Mouse (Mus musculus) megakaryocyte progenitor cell, adult 5-6 weeks (primary cell): ENCODE data around the gene Irf8. TPM values are rescaled to one million over a fixed set of nuclear protein-coding genes. Genes with fewer than 3 reads are reported as not detected.
A peak's percentile ranks its signal among the peaks of the same experiment; 100 is the strongest.
"Not testable (repeated sequence)": the region's sequence is repeated elsewhere in the genome, so short reads cannot be mapped to it uniquely, and the experiment has no call there.

Experiments
- ATAC-seq: replicated peaks from 2 replicates; pipeline ENCODE4 v1.8.0; 2016; ENCODE audit warnings: mild to moderate bottlenecking, moderate TSS enrichment, inconsistent platforms; ENCODE audit not compliant: poor library complexity
- total RNA-seq, 2 experiments: library from RNA; stranded (forward) in 1 of 2; stranded (reverse) in 1 of 2; fragments of 157-497, 149-512 nt in 1 of 2; fragments of 200-1000 nt in 1 of 2; gene quantifications; 2 replicates each; pipeline versions ENCODE4 v1.2.3 to v1.2.4; 2015 to 2017

Irf8 gene
- total RNA-seq, 2 experiments from 2014 or later = 80.9 to 205 TPM

DNA sequence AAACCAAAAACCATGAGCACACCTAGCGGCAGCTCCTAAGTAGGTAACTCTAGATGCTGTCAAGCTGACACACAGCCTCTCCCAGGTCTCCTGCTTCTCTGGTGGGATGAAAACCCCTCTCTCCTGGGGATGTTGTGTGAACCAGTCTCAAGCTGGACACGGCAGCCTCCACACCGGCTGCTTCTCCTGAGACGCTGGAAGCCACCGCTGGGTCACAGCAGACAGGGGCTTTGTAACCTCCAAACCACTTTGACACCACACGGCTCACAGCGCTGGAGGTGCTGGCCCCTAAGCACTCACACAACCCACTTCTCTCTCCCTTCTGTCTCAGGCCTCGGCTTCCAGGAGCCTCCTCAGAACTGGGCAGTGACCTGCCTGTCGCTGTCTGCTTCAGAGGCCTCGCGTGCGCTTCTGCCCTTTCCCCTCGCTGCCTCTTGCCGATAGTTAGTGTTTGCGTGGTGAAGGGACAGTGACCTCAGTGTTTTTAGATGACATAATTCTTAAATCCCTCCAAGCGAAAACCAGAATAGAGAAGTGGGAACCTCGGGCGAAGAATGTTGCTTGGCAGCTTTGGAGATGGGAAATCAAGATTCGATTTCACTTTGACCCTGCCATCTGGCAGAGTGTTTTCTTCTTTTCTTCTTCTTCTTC, 16.4 kb upstream of the Irf8 start:
- peak; percentile 53 for ATAC-seq

DNA sequence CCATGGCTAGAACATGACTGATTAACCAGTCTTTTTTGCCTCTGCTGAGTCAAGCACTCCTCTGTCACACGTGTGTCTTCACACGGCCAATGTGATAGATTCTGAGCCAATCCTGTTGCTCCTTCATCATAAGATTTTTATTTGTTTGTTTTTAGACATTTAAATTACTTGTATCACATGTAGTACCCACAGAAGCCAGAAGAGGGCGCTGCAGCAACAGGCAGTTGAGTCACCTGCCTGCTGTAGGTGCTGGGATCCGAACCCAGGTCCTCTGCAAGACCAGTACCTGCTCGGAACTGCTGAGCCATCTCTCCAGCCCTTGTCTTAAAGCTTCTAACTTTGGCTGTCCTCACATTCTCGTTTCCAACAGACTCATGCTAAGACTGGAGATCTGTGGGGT, 13.1 kb upstream of the Irf8 start:
- ATAC-seq = no peak

DNA sequence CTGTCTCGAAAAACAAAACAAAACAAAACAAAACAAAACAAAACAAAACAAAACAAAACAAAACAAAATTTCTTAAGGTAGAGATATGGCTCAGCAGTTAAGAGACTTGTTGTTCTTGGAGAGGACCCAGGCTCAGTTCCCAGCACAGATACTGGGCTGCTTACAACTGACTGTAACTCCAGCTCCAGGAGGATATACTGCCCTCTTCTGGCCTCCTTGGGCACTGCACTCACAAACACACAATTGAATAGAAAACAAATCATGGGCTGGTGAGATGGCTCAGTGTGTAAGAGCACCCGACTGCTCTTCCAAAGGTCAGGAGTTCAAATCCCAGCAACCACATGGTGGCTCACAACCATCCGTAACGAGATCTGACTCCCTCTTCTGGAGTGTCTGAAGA, 12.1 kb upstream of the Irf8 start:
- ATAC-seq = not testable (repeated sequence)

DNA sequence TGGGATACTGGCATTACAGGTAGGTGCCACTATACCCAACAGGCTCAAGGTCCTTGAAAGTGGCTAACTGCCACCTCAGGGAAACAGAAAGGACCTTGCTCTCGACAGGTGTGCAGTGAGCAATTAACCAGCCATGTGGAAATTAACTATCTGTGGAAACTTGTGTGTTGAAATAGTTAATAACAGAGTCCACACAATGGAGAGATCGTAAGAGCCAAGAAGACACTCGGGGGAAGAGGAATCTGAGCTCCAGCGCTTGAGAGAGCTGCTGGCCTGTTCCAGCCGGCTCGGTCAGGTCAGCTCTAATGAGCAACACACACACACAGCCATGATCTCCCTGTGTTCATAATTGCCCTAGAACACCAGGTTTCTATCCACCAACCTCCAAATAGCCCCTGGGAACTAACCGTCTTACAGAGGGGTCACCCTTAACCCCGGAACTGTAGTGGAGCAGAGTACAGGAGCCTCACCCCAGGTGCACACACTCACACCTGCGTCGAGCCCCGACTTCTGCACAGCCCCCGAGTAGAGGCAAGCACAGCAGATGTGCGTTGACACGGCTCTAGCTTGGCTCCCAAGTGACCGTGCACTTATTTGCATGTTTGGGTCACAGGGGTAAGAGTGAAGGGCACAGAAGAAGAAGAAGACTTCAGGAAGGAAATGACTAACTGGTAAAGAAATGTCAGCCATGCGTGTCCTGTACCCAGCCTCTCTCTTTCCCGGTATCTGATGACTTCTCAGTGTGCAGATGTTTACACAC, 11.2 kb upstream of the Irf8 start:
- ATAC-seq = 0 out of 2 replicates have a peak, but pooled peaks have one; percentile 17

DNA sequence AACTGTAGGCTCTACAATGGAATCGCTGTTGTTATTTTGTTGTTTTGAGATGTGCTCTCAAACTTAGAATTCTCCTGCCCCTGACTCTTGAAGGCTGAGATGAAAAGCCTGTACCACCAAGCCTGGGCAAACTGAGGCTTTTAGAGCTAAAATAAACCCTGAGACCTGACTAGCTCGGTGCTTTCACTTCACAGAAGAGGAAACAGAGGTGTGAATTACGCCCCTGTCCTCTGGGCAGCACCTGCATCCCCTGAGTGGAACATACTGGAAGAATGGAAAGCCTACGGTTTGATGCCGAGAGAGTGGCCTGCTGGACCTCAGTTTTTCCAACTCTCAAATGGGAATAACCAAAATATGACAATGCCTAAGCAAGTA, 10.6 kb upstream of the Irf8 start:
- no peak for ATAC-seq

DNA sequence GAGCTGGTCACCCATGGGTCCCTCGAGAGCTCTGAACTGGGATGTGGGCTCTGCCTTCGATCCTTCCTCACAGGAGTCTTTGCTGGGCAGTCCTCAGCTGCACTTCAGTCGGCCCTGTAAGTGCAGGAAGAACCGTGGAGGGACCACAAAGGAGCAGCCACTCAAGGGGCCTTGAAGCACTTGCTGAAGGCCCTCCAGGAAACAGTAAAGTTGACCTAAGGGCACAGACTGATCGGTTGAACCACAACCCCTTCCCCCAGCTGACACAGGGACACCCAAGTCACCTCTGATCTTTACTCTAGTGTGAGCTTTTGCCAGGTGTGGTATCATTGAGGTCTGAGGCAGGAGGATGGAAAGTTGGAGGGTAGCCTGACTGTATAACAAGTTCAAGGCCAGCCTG, 10.1 kb upstream of the Irf8 start:
- ATAC-seq = no peak

DNA sequence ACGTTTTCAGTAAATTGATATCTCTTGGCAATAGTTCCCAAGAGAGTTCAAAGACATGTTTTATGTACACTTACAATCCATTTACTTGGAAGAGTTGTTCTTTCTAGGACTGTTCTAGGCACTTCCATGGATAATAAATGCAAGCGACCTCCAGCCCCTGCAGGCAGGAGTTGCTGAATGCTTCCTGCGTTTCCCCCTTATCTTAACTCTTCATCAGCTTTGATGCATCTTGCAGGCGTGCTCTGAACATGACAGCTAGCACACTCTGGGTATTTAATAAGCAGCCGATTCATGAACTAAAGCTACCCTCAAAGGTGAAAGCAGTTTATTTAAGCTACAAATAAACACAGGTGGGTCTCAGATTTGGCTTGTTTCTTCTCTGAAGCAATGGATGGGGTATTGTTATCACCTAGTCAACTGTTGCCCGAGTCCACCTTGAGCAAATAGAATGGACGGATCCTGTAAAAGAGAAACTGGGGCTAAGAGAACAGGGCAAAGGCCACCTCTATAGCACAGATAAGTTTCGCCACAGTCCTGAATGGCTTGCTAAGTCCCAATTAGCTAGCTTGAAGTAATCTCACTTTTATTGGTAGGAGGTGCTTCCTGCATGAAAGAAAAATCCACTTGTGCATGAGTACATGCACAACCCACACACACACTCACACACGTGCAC, 7.5 kb upstream of the Irf8 start:
- ATAC-seq = no peak

DNA sequence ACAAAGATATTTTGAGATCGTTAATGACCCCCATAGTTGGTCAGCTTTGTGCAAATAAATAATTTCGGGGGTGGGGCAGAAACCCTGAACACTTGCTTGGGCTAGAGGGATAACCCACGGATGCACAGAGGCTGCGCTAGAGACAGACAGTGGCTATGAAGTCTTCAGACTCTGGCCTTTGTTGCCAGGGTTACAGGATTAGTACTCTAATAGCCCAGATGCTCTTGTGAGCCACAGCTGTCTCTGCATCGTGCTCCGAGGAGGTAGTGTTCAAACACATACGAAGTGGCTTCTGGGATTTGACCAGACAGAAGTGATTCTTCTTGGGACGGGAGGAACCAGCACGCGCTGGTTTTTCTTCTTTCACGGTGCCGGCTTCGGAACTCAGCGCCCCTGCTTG, 4.6 kb upstream of the Irf8 start:
- ATAC-seq = no peak

DNA sequence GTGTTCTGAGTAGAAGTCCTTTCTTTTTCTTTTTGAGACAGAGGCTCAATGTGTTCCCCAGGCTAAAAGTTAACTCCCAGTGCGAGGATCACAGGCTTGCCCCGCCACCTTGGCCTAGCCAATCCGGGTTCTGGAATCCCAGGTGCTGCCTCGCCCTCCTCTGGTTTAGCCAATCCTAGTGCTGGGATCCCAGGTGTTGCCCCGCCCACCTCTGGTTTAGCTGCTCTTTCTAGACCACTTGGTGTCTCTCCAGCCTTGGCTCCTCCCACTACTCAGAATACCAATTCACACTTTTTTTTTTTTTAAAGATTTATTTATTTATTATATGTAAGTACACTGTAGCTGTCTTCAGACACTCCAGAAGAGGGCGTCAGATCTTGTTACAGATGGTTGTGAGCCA, 4.1 kb upstream of the Irf8 start:
- ATAC-seq = no peak

DNA sequence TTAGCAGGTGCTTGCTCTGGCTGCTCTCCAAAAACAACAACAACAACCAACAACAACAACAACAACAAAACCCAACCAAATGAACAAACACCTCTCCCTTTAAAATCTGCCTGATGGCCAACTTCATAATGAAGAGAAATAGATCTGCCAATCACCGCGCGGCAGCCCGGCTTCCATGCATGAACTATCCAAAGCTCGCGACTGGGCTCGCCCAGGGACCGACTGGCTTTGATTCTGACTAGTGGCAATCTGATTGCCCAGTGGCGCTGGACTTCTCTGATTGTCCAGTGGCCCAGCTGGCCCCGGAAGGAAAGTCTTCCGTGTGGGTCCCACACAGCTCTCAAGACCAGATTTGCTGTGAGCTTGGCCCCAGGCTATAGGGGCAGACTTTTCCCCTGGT, 328 bp downstream of the Irf8 start:
- peak; percentile 16; the same call in 1 of the 2 replicates for ATAC-seq

DNA sequence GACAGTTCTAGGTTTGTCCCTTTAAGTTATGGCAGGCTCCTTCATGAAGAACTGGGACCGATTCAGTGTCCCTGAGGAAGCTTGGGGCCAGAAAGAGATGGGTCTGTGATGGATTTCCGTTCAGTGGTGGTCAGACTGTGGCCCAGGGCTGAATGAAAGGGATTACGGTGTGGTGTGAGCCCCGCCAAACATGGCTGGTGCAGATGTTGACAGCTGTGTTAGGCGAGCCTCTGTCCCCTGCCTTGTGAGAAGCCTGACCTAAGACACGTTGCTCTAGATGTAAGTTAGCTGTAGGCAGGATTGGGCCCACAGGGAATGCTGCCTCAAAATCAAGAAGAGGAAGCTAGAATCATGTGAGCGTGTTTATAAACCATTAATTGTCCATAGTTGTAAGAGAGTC, 1.0 kb downstream of the Irf8 start:
- ATAC-seq = no peak

DNA sequence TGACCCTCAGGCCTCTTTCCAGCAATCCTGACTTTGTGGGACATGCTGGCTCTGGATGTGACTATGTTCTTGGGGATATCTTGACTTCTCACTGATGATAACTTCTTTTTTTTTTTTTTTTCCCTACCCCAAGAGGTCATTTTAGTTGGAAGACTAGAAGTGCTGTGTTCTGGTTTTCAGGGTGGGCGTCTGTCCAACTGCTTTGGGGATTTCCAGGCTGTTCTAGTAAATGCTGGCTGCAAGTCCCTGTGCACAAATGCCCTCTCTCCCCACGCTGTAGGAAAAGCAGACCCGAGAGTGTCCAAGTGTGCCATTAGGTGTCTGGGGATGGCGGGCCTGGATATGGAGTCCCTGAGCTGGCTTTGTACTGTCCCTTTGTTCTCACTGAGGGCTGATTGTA, 2.6 kb downstream of the Irf8 start:
- no peak for ATAC-seq

DNA sequence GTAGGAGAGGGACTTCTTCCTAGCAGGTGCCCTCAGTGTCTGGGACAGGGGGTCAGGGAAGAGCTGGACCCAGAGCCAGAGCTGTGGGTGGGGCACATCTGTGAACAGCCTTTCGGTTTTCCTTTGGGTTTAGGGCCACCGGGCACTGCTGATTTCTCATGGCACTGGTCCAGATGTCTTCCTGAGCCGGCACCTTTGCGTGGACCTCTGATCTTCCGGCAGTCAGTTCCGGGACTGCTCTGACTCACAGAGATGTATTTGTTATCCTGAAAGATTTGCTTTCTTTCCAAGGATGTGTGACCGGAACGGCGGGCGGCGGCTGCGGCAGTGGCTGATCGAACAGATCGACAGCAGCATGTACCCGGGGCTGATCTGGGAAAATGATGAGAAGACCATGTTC, 3.4 kb downstream of the Irf8 start:
- ATAC-seq = no peak

DNA sequence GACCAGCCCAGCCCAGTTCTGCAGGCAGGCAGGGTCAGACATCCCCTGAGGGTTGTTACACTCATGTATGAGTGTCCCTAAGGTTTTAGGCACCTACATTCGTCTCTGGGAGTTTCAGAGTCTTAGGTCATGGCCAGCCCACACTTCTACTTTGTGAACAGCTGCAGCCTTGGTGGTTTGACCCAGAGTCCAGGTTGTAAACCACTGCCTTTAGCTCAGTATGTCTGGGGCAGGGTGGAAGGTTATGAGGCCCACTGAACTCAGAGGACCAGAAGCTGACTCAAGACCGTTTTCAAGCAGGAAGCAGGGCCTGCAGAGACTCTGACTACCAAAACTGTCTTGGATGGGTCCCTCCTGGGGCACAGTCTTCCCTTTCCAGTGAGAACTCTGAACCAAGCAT, 4.4 kb downstream of the Irf8 start:
- ATAC-seq = no peak

DNA sequence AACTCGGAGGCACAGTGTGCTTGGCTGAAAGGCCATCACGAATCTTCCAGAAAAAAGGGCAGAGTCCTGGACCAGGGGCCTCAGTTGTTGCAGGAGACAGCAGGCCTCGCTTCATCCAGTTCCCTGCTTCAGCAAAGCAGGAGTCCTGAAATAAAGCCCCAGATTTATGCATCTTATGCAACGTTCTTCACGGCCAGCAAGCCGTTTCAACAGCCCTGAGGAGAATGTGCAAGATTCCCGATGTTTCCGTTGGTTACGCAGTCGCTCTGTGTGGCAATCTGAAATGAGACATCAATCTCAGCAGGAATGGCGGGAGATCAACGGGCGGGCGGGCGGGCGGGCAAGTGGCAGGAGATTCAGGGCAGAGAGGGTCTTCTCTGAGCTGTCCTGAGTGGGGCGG, 4.8 kb downstream of the Irf8 start:
- ATAC-seq = peak; percentile 43

DNA sequence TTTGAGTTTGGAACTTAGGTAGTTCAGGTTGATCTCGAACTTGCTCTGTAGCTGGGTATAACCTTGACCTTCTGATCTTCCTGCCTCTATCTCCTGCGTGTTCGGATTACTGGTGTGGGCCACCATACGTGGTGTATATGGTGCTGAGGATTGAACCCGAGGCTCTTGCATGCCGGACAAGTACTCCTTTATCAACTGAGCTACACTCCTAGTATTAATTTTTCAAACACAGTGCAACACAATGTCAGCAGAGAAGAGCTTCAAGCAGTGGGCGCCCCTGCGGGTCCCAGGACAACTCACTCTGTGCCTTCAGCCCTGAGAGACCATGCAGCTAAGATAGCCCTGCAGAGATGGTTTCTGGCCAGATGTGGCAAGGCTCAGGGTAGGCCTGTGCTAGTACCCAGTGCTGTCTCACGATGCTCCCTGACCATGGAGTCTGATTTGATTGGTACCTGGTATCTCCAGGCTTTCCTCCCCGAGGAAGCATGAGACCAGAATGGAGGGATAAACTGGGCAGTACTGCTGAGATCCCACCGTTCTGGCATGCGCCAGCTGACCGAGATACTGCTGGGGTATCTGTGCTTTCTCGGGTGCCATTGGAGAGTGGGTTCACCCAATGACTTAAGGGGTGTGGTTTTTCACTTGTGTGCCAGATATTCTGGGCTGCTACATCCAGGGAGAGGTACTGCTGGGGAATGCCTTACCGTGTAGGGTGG, 5.8 kb downstream of the Irf8 start:
- ATAC-seq = no peak

DNA sequence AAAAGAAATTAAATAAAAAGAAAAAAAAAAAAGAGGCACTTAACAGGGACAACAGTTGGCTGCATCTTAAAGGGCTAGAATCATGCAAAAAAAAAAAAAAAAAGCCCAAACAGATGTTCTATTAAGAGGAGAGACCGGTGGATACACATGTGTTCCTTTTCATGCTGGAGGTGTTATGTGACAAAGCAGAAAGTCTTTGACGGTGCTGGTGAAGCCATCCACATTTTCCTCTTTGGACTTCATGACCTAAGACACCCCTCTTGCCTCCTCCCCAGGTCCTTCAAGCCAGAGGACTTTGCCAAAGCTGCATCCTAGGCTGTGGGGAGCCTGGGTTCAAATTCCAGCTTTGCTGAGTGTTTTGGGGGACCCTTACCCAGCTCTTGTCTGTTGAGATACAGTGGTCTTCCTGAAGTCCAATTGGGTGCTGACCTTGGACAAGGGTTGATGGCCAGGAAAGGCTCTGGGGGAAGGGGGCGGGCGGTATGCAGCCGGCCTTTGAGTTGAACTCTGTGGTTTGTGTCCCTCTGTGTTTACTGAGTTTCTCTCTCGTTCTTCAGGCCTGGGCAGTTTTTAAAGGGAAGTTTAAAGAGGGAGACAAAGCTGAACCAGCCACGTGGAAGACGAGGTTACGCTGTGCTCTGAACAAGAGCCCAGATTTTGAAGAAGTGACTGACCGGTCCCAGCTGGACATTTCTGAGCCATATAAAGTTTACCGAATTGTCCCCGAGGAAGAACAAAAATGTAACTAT, 7.2 kb downstream of the Irf8 start:
- ATAC-seq = 0 out of 2 replicates have a peak, but pooled peaks have one; percentile 18

DNA sequence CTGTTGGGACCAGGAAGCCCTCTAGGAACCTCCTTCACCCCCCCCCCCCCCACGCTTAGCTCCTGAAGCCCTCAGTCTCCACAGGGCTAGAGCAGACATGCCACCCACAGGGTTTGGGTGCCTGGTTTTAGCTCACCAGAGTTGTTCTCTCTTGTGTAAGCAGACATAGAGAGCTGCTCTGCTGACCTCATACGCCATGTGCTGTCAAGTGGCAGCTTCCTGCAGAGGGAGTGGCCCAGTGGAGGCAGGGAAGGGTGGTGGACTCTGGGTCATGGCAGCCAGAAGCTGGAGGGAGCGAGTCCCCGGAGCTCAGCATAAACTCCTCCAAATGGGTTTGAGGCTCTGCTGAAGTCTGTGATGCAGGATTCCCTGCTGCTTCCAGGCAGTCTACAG, 7.7 kb downstream of the Irf8 start:
- ATAC-seq = no peak

DNA sequence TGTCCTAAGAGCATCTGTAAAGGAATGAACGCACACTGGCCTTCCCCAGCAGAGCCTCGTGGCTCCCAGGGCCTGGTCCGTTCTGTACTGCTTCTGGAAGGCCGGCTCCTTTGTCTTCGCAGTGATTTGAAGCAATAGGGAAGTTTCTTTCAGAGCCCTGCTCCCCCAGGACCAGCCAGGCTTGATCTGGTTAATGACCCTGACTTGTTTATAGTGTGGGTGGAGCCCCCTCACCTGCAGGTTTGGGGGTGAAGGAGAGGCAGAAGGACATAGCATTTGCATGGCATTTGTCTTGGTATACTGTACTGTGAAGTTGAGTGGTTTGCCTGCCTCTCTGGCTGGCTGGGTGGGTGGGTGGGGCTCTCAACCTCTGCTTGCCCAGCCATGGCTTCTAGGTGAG, 8.3 kb downstream of the Irf8 start:
- ATAC-seq = no peak

DNA sequence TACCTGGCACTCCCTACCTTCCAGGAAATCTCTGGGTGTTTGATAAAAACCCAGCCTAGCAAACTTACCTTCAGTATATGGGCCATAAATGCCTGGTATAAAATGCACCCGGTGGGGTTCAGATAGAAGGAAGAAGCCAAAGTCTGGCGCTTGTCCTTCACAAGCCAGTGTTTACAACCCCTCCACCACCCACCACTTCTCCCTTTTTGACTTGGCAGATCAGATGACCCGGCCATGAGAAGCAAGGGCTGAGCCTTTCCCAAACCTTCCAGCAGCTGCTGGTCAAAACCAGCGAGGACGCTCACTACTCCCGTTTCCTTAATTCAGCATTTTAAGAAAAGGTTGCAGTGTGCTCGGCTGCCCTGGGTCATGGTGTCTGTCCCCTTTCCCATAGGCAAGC, 9.1 kb downstream of the Irf8 start:
- ATAC-seq = no peak
